Mouse (Mus musculus): ENCODE measurements around the gene Zfp341.
A peak's percentile ranks its signal among the peaks of the same experiment; 100 is the strongest.

Zfp341 gene

DNA sequence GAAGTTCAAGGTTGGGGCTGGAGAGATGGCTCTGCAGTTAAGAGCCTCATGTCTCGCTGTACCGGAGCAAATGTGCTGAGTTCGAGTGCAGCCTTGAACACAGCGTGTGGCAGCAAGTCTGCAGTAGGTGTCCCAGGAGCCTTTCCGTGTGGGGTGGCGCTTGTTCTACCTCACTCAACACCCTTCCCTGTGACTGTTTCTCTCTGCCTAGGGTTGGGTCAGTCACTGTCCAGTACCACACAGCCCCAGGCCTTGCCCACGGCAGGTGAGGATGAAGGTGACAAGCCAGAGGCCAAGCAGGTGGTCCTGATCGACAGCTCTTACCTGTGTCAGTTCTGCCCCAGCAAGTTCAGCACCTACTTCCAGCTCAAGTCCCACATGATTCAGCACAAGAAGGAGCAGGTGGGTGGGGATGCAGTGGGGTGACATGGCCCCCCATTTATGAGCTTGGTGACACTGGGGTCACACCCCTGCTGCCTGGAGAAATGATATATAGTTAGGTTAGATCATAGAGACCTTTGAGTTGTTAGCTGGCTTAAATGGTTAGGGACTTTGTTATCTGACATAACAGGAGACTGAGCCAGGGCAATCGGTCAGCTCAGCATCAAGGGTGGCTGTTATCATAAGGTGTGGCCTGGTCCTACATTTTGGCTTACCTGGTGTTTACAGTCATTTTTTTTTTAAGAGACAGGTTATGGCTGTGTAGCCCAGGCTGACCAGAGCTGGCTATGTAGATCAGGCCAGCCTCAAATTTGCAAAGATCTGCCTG is 21.0 kb downstream of the Zfp341 start:
- no peak for DNase-seq (ENCODE audit: low read depth, low spot score)

DNA sequence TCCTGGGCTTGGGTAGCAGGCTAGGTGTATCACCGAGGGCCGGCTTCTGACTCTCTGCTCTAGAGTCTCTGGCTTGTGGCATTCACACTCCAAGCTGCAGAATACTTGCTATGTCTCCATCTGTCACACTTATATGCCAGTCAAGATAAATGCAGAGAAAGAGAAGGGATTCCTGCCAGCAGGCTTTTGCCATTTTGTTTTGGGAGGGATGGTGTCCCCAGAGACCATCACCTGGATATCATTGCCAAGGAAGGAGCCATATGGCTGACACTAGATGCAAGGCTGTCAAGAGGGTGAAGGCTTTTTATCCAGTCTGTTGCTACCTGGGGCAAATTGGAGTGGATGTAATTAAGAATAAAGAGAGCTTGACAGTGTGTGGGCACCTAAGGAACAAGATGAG is 22.7 kb downstream of the Zfp341 start:
- no peak for DNase-seq (ENCODE audit: low read depth, low spot score)

DNA sequence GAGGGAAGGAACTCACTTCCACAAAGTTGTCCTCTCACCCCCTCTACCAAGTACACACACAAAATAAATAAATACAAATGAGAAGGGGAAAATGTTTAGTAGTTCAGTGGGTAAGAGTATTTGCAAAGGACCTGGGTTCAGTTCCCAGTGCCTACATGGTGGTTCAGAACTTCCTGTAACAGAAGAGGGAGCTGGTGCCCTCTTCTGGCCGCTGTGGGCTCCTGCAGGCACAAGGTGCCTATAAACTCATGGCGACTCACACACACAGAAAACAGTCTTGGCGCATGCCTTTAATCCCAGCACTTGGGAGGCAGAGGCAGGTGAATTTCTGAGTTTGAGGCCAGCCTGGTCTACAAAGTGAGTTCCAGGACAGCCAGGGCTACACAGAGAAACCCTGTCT is 25.4 kb downstream of the Zfp341 start:
- no peak for DNase-seq (ENCODE audit: low read depth, low spot score)

DNA sequence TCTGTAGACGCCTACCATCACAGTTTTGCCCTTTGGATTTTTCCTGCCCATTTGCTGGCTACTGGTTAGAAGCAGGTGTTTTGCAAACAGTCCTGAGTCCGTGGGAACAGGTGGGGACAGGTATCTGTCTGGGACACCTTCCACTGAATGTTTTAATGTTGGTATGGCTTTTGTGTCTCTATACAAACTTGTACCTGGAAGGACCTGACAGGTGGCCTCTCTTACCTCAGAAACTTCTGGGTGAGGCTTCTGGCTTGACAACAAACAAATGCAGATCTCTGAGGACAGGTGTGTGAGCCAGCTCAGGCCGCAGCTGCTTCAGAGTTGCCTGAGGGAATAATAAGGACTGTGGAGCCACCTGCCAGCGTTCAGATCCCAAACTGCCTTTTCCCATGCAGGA is 26.0 kb downstream of the Zfp341 start:
- DNase-seq (ENCODE audit: low read depth, low spot score) = no peak

DNA sequence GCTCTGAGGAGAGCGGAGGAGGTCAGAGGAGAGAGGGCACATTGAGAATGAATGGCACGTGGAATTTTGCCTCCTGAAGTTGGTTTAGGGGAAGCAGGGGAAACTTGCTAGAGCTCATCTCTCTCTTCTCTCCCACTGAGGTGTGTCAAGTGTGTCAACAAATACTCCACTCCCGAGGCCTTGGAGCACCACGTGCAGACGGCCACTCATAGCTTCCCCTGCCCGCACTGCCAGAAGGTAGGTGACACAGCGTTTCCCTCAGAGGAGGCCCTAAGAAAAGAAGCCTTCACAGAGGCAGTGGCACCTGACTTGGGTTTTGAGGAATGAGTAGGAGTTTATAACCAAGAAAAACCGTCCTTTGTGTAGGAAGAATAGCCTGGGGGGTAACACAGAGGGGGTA is 28.1 kb downstream of the Zfp341 start:
- DNase-seq (ENCODE audit: low read depth, low spot score) = no peak

DNA sequence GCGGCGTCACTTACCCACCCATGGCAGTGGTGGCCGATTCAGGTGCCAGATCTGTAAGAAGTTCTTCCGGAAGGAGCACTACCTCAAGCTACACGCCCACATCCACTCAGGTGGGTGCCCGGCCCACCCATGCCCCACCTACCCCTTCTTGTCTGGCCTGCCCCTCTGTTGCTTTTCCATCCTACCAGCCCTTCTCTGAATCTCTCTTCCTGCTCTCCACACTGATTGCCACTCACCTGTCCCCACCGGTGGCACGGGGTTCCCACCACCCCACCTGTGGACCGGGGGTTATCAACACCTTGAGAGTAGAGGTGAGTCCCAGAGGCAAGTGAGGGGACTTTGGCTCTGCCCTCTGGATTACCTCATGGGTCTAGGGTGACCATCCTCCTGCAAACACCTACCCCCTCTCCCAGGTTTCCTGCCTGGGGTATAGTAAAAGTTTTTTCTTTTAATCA is 28.9 kb downstream of the Zfp341 start:
- no peak for DNase-seq (ENCODE audit: low read depth, low spot score)

DNA sequence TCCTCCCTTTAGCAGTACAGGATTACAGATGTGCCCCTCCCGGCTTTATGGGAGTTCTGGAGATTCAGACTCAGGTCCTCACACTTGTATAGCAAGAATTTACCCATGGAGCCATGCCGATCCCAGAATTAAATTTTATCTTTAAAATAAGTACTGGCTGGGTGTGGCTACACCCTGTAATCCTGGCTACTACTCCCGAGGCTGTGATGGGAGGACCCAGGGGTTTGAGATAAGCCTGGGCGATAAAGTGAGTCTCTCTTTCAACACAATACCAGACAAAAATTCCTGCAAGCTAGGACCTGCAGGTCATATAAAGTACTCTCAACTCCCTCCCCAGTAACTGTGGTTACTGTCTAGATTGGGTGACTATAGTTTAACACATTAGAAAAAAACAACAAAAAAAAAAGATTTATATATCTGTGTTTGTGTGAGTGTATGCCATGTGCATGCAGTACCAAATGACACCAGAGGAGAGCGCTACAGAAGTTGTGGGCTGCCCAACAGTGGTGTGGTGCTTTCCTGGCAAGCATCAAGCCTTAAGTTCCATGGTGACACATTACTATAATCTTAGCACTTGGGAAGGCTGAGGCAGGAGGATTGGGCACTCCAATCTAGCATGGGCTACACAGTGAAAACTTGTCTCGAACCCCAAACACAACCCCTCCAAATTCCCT is 29.8 kb downstream of the Zfp341 start:
- no peak for DNase-seq (ENCODE audit: low read depth, low spot score)

DNA sequence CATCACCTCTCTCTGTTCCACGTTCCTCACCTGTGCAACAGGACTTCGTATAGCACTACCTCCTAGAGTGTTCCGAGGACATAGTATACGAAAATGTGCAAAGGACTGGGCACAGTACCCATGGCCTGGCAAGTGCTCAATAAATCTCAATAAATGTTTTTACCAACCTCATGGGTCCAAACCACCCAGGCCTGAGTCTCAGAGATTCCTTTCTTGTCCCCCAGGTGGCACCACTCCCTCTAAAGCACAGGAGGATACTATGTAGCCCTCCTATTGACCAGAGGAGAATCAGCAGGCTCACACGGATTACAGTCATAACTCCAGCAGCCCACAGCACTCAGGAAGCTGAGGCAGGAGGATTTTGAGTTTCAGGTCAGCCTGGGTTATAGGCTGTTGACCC is 33.5 kb downstream of the Zfp341 start:
- no peak for DNase-seq (ENCODE audit: low read depth, low spot score)

DNA sequence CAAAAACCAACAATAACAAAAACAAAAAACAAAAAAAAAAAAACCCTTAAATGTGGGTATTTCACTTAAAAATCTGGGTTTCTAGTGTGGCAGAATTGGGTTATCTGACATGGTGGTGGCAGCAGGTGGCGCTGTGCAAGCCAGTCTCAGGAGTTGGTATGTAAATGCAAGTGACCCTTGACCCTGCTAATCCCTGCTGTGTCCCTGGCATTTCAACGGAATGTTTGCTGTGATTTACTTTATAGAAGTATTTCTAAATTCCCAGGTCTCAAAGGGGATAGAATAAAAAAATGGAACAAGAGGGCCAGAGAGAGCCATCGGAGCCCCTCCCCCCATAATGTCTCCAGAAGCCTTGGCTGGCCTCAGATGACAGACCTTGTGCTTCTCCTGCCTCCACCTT is 35.0 kb downstream of the Zfp341 start:
- no peak for DNase-seq (ENCODE audit: low read depth, low spot score)

DNA sequence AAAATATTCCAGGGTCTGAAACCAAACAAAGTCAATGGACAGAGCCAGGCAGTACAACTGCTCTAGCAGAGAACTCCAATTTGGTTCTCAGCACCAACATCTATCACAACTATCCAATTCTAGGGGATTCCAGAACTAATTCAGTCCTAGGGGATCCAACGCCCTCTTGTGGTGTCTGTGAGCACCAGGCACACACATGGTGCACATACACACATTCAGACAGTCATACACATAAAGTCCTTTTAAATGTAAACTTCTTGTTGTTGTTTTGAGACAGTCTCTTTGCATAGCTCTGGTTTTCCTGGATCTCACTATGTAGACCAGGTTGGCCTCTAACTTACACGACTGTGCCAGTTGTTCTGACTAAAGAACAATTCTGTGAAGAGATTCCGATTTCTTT is 37.3 kb downstream of the Zfp341 start:
- DNase-seq (ENCODE audit: low read depth, low spot score) = no peak

DNA sequence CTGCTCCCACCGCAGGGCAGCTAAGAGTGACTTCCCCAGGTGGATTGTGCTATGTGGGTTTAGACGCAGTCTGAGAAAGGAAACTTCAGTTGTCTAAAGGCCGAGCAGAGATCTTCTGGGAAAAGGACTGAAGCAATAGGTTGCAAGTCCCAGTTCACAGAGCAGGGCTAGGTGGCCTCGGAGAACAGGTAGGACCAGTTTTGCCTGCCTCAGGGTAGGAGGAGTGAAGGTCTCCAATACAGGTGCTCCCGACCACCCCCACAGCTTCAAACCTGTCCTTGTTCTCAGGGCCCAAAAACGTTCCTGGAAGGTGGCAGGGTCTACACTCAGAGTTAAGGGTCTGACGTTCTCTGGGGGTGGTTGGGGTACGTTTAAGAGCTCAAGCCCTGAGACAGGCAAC is 38.3 kb downstream of the Zfp341 start, which contains the start of gene Chmp4b:
TSS of gene Chmp4b (plus strand) at position 343 of the 400 bp plus-strand sequence.
- DNase-seq (ENCODE audit: low read depth, low spot score) = no peak

DNA sequence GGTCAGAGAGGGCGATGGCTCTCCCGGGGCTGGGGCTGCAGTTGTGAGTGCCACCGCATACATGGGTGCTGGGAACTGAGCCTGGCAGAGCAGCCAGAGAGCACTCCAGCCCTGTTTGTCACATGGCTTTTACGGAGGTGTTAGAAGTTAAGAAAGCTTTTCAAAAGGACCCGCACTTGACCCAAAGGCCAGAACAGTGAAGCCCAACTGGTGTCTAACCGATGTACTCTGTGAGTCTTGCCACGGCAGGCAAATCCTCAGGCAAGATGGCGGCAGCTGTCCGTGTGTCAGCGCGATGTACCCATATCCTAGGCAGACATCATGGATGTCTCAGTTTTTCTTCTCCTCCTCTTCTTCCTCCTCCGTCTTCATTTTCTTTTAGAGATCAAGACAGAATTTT is 41.9 kb downstream of the Zfp341 start:
- DNase-seq (ENCODE audit: low read depth, low spot score) = no peak

DNA sequence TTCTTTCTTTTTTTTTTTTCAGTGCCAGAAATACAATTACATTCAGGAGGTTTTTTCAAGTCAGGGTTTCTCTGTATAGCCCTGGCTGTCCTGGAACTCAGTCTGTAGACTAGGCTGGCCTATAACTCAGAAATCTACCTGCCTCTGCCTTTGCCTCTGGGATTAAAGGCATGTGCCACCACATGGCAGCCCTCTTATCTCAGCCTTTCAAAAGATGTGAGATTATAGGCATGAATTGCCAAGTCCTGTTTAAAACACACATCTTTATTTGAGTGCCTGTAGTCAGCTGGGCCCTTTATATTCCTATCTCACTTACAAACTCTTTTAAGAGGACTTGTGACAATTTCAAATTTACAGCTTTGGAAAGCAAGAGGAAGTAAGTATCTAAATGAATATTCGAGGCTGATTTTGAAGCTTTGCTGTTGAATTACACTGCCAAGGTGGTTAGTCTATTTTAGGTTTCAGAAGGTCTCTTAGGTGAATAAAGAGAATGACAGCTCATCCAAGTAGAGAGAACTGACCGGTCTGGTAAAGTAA is 42.8 kb downstream of the Zfp341 start:
- DNase-seq (ENCODE audit: low read depth, low spot score) = no peak

DNA sequence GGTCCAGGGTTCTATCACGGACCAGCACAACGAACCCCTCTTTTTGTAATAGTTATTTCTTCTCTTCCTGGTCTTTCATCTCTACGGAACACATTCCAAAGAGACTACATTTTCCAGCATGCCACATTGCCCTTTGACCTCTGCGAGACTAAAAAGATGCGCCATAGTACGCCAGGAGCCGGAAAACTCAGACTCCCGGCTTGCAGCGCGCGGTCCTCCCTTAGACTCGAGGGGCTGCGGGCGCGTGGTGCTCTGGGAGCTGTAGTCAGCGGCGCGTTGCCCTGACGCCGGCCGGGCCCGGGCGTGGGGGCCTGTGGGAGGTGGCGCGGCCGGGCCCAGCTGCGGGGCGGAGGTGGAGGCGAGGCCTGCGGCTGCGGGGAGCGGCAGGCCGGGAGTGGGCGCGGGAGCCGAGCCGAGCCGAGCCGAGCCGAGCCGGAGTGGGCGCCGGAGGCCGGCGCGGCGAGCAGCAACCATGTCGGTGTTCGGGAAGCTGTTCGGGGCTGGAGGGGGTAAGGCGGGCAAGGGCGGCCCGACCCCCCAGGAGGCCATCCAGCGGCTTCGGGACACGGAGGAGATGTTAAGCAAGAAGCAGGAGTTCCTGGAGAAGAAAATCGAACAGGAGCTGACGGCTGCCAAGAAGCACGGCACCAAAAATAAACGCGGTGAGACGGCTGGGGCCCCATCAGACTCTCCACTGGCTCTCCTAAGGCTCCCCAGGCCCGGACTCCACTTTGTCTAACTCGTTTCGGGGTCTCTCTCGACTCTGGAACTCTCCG is 43.8 kb downstream of the Zfp341 start:
- peak; percentile 93 for DNase-seq (ENCODE audit: low read depth, low spot score)

DNA sequence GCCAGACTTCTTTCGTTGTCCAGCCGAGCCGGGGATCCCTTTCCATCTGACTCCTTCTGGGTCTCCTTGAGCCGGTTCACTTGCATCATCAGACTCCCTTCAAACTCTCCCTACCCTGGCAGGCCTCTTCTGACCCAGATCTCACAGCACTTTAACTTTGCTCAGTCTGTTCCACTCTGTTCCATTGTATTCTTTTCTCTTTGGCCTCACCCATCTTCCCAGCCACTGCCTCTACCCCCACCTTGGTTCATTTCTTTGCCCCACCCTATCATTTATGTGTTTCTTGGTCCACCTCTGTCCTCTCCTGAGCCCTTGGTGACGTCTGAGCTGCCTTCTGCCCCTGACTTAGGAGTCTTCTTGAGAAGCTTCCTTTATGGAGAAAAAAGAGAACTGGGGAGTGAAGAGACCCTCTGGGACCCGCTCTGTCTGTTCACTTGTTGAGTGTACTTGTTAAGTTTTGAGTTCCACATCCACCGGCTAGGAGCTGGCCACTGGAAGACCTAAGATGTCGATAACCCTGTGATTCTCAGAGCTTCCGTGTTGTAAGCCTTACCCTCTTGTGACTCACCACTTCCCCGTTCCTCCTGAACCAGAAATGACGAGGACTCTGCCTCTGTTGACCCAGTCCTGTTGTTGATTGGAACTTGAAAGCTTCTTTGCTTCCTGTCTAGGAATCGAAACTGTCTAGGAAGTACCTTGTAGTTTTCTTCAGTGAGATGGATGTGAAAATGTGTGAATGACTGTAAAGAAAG is 44.6 kb downstream of the Zfp341 start:
- DNase-seq (ENCODE audit: low read depth, low spot score) = peak; percentile 53

DNA sequence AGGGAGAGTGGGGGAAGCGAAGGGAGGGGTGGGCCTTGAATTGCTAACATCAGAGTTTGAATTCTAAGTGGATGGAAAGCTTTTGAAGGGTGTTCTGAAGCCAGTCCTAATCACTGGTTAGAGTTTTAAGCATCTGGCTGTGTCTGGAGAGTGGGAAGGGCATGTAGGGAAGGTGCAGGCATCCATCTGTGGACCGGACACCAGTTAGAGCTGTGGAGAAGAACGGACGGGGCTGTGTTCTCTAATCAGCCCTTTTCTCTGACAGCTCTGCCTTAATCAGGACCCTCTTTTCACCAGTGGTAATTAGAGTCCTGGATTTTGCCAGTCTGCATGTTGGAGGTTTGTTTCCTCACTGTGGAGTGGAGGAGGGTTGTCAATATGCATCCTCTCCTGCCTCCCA is 46.0 kb downstream of the Zfp341 start:
- DNase-seq (ENCODE audit: low read depth, low spot score) = no peak

DNA sequence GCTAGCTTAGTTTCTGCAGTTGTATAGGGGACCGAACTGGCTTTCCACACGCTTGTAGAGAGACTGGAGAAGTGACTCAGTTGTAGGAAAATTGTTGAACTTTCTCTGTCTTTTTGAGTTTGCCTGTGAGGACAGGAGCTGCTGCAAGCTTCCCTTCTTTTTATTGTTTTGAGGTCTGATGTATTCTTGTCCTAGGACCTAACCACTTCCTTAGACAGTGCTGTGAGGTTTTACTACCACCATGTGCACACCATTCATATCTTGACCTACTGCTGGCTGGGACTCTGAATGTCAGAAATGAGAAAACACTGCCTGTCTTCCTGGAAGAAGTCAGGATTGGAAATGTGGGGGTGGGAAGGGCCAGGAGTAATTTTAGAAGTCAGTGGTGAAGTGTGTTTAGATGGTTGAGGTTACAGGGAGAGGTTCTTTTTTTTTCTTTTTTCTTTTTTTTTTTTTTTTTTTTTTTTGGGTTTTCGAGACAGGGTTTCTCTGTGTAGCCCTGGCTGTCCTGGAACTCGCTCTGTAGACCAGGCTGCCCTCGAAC is 46.5 kb downstream of the Zfp341 start:
- no peak for DNase-seq (ENCODE audit: low read depth, low spot score)

DNA sequence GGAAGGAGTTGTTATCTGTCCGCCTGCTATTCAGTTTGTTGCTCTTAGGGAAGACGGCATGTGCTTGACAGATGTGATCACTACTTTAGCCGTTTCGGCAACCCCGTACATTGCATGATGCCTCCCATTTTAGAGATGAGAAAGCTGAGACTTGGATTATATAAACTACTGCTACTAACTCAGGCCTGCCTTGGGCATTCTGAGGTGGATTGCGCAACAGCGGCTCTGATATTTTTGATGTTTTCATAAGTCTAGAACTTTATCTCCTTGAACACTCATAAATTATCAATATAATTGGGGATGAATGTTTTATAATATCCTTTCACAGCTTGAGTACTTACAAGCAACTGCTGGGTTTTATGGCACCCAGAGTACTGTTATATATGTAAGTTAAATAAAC is 55.6 kb downstream of the Zfp341 start:
- no peak for DNase-seq (ENCODE audit: low read depth, low spot score)

DNA sequence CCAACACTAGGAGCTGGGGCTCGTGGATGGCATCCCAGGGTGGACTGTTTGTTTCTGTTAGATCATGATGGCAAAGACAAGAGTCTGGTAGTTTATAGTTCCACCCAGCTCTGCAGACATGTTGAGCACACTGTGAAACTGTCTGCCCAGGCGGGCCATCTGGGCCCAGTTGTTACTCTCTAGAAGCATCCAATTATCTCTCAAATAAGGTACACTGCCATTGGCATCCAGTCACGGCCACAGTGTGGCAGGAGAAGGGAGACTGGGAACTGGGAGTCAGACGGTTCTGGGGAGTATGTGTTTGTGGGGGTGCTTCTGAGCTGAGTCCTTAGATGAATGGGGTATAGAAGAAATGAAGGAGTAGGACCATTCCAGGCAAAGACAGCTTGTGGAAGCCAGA is 57.0 kb downstream of the Zfp341 start:
- DNase-seq (ENCODE audit: low read depth, low spot score) = no peak

DNA sequence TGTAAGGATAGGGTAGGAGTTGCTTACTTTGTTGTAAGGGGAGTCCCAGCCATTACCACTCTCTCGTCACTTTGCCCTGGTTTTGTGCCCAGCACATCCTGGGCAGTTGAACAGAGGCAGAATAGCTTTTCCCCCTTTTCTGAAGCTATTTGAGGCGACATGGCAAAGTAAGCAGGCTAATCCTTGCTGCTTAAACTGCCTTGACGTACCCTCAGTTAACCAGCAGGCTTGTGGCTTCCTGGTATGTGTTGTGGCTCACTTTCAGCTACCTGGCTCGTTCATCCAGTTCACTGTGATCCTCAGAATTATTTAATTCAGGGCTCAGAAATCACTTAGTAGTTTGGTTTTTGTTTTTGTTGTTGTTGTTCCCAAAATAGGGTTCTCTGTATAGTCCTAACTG is 57.6 kb downstream of the Zfp341 start:
- no peak for DNase-seq (ENCODE audit: low read depth, low spot score)

DNA sequence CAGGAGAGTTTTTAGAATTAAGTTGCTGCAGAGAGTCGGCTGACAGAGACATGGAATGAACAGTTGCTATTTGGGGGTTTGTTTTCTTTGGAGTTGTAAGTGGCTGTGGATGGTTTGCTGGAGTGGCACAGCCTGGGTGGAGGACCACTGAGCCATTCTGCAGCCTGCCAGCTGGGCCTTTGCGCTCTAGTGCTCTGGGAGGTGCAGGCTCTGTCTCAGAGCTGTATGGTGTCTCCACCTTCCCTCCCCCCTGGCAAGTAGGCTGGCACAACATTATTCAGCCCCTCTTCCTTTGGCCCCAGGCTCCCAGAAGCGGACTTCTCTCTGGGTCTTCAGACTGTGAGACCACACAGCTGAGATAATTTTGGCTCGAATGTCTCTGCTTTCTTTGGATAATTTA is 60.9 kb downstream of the Zfp341 start:
- DNase-seq (ENCODE audit: low read depth, low spot score) = no peak
